Mouse (Mus musculus) liver (tissue): ENCODE data around the gene Pla1a.

Experiments
- DNase-seq: peaks from one replicate; pipeline ENCODE4 v3.0.0-alpha.2; 2020; ENCODE audit warnings: mixed read lengths

Gene Pla1a

DNA sequence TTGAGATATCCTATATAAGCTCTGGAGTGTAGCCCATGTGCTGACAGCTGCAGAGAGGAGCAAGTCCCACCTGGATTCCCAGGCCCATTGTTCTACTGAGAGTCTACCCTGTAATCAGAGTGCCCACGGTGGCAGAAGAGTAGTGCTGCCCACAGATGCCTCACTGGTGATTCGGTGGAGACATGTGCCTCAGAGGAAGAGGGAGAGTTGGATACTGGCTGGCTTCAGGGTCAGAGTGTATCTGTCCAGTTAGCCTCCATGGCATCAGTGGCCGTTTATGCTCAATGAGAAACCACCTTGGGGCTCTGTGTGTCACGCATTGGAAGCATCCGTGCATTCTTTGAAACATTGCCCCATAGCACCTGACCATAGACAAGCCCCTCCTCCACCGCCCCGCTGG lies 69.3 kb downstream of the Pla1a start:
- no peak for DNase-seq

- DNase-seq = no peak
Measured at GRCm38 (mm10) chr16:38363256-38363595, 69.7 kb downstream of the Pla1a start.

- DNase-seq = no peak
Measured at GRCm38 (mm10) chr16:38362493-38363255, 70.3 kb downstream of the Pla1a start.

DNA sequence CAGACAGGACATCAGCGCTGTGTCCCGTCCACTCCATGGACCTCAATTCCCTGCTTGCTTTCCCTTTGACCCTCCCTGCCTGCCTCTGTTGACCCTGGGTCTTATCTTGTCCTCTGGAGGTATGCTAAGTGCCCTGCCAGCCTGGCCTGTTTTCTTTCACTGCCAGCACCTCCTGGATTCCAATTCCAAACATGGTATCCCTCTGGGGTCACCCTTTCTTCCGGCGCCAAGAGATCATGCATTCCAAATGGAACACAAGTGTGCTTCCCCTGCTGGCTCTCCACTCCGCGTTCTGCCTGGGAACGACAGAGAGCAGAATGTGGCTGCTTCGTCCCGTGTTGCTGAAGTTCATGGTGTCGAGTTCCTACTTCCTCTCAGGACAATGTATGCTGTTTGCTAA lies 71.0 kb downstream of the Pla1a start, which contains the start of gene Popdc2:
TSS of gene Popdc2 (plus strand) at position 277 of the 400 bp plus-strand sequence.
- no peak for DNase-seq

DNA sequence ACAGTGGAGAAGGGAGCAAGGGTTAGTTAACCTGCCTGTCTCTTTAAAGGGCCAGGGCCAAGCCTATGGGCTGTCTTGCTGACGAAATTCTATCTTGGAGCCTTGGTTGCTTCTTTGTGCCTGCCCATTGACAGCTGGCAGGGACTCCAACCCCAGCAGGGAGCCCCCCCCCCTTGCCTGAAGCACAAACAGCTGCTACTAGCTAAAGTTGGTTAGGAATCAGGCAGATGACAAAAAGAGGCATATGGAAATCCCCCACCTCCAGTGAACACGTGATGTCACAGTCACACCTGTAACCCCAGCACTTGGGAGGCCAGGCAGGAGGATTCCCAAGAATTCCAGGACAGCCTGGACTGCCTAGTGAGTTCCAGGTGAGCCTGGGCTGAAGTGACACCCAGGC lies 72.6 kb downstream of the Pla1a start:
- DNase-seq = no peak

- DNase-seq = no peak
Measured at GRCm38 (mm10) chr16:38359857-38360256, 73.1 kb downstream of the Pla1a start.

- no peak for DNase-seq
Measured at GRCm38 (mm10) chr16:38359241-38359640, 73.7 kb downstream of the Pla1a start.

DNA sequence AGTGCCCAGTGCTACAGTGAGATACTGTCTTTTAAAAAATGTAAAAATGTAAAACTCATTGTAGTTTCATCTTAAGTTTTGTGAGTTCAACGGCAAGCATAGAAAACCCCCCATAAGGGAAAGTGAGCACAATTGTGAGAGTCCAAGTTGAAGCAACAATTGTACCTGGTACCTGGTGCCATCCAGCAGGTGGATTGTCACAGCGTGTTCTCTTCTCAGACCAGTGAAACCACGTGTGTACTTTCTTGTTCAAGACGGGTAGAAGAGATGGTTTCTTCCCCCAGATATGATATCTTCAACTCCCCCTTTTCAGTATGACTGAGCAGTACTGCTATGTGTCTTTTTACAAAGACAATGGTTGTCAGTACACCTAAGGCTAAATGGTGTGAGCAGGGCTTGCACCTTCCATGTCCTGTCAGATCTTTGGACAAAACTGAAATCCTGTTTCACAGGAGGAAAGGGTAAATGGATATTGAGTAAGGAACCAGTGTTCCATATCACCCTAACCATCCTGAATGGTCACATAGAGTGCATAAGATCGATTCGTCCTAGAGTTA lies 74.6 kb downstream of the Pla1a start:
- DNase-seq = no peak

GRCm38 (mm10) chr16:38354185-38354913 lies 78.6 kb downstream of the Pla1a start:
- DNase-seq = no peak

- no peak for DNase-seq
Measured at GRCm38 (mm10) chr16:38353642-38354041, 79.3 kb downstream of the Pla1a start.

DNA sequence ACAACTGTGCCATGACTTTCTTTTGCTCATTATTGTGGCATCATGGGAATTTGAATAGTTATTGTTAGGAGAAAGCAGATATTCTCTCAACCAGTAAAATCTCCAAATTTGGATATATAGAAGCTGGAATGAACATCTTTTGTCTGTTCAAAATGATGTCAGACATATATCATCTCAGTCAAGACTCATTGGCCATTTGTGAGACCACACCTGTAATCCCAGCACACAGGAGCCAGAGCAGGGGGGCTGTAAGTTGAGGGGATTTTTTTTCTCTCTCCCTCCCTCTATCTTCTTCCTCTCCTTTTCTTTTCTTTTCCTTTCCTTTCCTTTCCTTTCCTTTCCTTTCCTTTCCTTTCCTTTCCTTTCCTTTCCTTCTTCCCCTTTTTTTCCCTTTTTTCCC lies 80.1 kb downstream of the Pla1a start:
- DNase-seq = no peak

DNA sequence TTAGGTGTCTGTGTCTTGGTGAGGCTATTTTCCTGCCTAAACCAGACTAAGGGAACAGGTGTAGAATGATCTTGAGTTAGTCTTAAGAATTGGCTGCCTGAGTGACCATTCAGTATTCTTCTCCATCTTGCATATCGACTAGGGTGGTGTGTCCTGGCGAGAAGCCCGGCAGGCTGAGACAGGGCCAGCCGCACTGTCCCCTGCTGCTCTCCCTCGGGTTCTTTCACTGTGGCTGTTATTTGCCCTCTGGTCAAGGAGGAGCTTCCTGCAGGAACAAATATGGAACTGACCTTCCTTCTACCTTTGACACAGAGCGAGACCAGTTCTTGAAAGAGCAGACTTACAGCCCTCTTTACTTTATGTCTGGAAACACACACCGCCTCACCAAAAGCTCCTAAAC lies 80.9 kb downstream of the Pla1a start:
- no peak for DNase-seq

DNA sequence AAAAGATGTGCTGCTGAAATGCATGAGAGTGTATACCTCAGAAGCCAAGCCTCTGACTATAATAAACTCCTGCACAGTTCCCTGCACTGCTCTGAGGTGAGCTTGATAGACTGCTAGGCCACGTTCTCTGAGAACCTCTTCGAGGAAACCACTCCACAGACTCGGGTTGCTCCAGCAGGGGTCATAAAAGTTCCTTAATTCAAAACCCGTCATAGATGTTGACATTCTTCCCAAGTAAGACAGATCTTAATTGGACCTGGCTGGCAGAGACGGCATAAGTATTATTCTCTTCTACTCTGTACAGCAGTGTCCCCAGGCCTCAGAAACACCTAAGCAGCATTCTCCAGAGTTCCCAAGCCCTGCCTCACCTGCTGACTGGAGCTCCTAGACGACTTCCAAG lies 82.0 kb downstream of the Pla1a start:
- DNase-seq = no peak

DNA sequence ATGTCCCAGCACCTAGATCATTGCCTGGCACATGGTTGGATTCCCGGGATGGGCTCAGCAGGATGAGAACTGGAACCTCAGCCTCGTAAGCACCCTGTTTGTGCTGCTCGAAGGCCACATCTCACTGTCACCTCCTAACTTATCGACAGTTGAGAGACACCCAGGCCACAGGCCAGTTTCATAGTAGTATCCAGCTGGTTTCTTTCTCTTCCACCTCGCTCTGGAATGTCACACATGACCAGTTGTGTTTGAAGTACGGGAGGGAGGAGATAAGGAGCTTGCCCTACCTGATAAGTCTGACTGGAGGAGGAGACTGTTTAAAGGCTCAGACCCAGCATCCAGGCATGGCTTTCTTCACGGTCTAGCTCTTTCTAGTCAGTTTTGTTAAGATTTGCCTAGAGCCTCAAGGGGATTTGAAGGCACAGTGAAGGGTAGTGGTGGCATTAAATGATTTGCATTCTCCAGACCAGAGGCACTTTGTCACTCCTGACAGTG lies 82.5 kb downstream of the Pla1a start:
- DNase-seq = peak; percentile 51

DNA sequence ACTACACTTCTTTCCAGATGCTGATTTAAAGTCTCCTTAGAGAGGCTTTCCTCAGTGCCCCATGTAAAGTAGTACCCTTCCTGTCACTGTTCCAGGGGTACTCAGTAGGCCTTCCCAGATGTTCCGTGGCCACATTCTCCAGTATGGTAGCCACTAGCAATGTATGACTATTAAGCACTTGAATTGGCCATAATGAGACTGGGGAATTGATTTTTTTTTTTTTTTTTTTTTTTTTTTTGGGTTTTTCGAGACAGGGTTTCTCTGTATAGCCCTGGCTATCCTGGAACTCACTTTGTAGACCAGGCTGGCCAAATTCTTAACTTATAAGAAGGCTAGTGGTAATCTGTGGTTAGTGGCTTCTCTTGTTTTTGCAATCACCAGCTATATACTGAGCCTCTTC lies 83.1 kb downstream of the Pla1a start:
- no peak for DNase-seq

GRCm38 (mm10) chr16:38348217-38348761 lies 84.7 kb downstream of the Pla1a start:
- DNase-seq = no peak

DNA sequence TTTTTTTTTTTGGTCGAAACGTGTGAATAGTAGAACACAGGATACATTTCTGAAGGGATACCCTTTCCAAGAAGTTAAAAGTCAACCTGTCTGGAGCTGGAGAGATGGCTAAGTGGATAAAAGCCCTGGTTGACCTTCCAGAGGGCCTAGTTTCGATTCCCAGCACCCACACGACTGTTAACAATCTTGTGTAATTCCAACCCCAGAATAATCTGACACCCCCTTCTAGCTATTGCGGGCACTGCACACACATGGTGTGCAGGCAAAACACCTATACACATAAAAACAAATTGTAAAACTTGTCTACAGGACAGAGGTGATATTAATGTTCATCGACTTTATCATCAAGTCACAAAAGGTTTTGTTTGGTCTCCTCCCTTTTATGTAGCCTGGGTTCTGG lies 85.4 kb downstream of the Pla1a start:
- DNase-seq = no peak

- peak; percentile 93 for DNase-seq
Measured at GRCm38 (mm10) chr16:38346529-38347325, 86.2 kb downstream of the Pla1a start, which contains the start of the genes Cox17 and Gm21987. Gene Cox17, plus strand, starts transcription at chr16:38346991. Gene Gm21987, plus strand, starts transcription at chr16:38347040.
